Mouse (Mus musculus): ENCODE results near the gene Alkbh3.
A peak's percentile ranks its signal among the peaks of the same experiment; 100 is the strongest.

Gene Alkbh3

GRCm38 (mm10) chr2:93992259-93992658, 18.3 kb downstream of the Alkbh3 start:
- peak; percentile 67 for DNase-seq

- peak; percentile 32 for DNase-seq
Observed at GRCm38 (mm10) chr2:93991336-93991735, 19.3 kb downstream of the Alkbh3 start.

GRCm38 (mm10) chr2:93988440-93988839, 22.2 kb downstream of the Alkbh3 start:
- no peak for DNase-seq

GRCm38 (mm10) chr2:93982457-93983235, 28.0 kb downstream of the Alkbh3 start:
- DNase-seq = peak; percentile 87

GRCm38 (mm10) chr2:93979249-93980120, 31.1 kb downstream of the Alkbh3 start:
- peak; percentile 41 for DNase-seq

- peak; percentile 73 for DNase-seq
Observed at GRCm38 (mm10) chr2:93976436-93977252, 34.0 kb downstream of the Alkbh3 start.

- DNase-seq = no peak
Observed at GRCm38 (mm10) chr2:93975526-93976435, 34.8 kb downstream of the Alkbh3 start.

DNA sequence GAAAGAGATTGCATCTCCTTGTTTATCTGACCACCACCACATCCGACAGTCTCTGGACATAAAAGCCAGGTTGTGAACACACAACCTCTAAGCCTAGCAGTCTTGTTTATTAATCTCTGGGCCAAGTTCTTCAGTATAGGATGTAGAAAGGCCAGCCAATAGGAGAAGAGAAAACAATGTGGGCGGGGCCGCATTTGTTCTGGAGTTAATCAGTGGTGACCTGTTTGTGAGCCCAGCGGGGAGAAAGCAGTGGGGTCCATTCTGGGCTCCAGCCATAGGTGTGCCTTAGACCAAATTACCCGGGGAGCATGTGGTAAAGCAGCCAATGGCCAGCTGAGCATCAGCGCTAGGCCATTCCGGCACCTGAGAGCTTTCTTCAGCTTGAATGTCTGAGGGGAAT, 35.6 kb downstream of the Alkbh3 start:
- DNase-seq = no peak

- no peak for DNase-seq
Observed at GRCm38 (mm10) chr2:93971647-93972046, 39.0 kb downstream of the Alkbh3 start.

GRCm38 (mm10) chr2:93964494-93965160, 46.0 kb downstream of the Alkbh3 start:
- DNase-seq = peak; percentile 81

GRCm38 (mm10) chr2:93963802-93964201, 46.8 kb downstream of the Alkbh3 start:
- DNase-seq = no peak

DNA sequence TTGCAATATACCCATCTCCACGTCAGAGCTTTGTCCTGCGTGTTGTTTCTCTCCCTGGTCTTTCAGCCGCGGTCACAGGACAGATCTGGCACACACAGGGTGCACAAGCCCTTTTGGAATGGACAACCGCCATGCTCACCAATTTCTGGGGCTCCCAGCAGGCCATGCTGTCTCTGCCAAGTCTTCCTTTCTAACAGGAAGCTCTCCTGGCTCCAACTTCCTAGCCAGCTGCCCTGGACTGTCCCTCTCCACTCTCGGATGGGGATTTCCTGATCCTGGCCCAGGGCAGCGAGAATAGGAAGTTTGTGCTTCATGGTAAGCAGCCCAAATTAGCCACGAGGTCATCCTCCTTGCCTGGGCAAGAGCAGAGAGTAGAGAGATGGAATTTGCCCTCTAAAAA, 48.9 kb downstream of the Alkbh3 start:
- peak; percentile 68 for DNase-seq

GRCm38 (mm10) chr2:93959346-93959745, 51.3 kb downstream of the Alkbh3 start:
- DNase-seq = no peak

- DNase-seq = no peak
Observed at GRCm38 (mm10) chr2:93958216-93958615, 52.4 kb downstream of the Alkbh3 start.

DNA sequence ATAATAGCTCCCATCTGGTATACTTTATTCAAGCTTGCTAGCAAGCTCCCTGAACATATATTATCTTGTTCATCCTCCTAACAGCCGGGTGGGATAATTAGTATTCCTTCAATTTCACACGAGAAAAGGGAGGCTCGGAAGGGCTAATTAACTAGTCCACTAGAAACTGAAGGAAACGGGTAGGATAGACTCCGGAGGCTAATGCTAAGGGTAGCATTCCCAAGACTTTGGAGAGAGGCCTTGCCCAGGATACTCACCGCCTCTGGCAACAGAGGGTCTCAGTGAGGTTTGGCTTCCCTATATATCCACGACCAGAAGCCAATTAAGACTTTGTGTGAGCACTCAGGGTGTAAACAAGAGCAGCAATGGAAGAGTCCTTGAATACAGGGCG, 52.8 kb downstream of the Alkbh3 start:
- DNase-seq = no peak

DNA sequence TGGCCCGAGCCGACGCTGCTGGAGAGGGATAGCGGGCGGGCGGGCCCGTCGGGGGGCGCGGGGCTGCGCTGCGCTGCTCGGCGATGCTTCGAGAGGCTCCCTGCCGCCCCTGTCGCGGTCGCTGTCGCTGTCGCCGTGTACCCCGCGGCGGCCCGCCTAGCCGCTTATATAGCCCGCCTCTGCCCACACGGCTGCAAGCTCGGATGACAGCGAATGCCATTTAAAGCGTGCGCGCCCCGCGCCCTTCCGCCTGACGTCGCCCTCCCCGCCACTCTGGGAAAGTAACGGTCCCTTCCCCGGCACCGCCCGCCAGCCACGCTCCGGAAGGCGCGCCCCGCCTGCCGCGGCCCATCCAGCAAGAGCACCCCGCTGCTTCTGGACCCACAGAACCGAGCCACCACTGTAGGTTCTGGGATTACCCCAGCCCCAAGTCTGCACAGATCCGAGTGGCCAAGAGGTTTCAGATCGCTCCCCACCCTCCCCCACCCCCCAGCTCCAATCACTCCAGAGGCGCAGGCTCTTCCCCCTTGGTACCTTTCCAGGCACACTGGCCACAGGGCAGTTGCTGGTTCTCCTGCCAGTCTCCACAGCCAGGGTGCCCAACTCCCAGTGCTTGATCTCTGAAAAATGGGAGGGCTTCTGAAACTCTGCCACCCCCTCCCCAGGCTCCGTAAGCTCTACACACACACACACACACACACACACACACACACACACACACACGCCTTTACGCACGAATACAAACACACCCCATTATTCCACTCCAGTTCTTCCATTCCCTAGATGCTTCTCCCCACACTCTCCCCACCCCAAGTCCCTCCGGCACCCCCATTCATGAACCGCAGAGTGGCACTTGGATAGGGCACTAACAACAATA, 53.5 kb downstream of the Alkbh3 start, which contains the start of gene Gm13889:
Gm13889 (minus strand) TSS at position 294 of the 877 bp plus-strand sequence.
- DNase-seq = peak; percentile 95

DNA sequence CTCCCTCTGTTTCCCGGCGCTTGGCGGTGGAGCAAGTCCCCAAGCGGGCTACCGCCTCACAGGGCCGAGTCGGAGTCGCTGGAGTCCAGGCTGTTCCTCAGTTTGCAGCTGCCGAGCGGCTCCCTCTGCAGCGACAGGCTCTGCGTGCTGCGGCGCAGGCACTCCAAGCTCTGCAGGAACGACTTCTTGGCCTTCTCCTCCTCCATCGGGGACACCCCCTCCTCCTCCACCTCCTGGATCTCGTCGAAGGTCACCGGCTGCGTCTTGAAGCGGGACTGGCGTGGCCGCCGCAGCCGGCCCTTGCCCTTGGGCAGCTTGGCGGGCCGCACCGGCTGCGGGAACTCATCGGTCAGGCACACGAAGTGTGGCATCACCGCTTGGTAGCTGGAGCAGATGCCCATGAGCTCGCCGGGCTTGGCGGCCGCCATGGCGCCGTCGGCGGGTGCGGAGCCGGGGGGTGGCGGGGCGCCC, 54.2 kb downstream of the Alkbh3 start:
- peak; percentile 65 for DNase-seq

GRCm38 (mm10) chr2:93955886-93956285, 54.7 kb downstream of the Alkbh3 start:
- DNase-seq = no peak

- DNase-seq = peak; percentile 25
Observed at GRCm38 (mm10) chr2:93954781-93955578, 55.6 kb downstream of the Alkbh3 start.

All from lung, postnatal 10 days (tissue).